Mouse (Mus musculus): ENCODE data around the gene Cep78. TPM values are rescaled to one million over a fixed set of nuclear protein-coding genes. Genes with fewer than 3 reads are reported as not detected.

Cep78 gene
- total RNA-seq, 1 experiment: 19.5 TPM

DNA sequence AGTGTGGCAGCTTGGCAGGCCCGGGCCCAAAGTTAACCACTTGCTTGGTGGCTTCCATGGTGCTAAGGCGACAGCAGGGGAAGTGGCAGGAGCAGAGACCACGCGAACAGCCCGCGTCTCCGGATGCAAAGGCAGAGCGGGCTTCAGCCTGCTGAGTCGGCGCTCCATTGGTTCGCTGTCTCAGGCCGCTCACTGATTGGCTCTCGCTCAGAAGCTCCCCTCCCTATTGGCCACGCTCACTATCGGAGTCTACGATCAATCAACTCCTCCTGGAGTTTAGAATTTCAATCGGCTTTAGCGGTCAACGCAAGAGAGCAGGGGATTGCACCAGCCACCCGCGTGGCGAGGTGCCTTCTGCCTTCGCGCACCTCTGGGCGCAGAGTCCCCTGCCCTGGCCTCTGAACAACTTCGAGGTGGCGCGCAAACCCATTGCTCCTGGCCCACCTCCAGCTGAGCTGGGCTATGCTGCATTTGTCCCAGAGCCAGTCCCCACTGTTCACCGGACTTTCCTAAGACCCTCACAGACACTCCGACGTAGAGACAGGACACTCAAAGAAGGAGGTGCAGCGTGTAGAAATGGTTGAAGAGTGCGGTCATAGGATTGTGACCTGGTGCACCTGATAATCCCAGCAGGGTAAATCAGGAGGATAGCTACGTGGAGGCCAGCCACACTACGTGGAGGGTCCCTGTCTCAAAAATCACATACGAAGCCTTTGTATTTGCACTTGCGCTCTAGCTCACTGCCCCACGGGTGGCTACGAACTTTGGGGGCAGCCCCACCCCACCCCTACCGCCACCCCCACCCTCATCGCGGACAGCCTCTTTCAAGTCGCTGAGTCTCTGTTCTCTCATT lies 59.7 kb downstream of the Cep78 start:
- peaks cover 4% of the 10 kb centered on the region in 2 experiments; a peak in 3 of 4 replicates for H3K4me1 ChIP-seq (ENCODE audit: control insufficient read depth in 2 of 2, insufficient read depth in 2 of 2, low read length in 2 of 2, poor library complexity in 1 of 2)
- in situ Hi-C loops (cut with MboI; ENCODE audit: low sequenced_read_pairs in 2 of 2, unreplicated experiment in 2 of 2): no loop called here

DNA sequence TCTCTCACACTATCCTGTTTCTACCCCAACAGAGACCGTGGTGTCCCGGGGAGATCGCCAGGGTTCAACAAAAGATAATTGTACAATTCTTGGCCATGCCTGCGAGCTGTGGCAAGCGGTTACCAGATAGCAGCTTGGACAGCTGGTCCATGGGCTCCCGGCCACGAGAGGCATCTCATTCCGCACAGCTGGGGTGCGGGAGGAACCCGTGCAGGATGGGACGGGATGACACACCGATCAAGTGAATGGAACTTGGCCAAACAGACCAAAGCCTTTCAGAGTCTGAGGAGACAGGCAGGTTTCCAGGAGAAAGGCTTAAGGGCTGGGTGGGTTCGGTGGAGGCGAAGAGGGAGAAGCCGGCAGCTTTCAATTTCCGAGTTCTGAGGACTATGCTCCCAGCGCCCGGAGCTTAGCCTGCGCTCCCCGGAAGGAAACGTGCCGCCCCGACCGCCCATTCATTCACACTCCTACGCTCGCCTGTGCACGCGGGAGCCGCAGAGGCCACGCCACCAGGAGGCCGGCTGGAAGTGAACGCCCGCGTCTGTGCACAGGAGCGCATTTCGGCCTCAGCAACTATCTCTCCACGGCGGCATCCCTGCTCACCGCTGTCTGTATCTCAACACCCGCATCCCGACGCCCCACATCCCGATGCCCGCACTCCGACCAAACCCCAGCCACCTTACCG lies 60.5 kb downstream of the Cep78 start:
- H3K36me3 ChIP-seq (ENCODE audit: control insufficient read depth, insufficient read depth, low read length, poor library complexity, severe bottlenecking): peaks cover 8% of the 10 kb centered on the region
- peak overlapping the region; percentile 20; the same call in 1 of the 2 replicates for H3K27ac ChIP-seq (ENCODE audit: insufficient read depth, low read depth, low read length, poor library complexity, severe bottlenecking)
- TF ChIP-seq MAFK (IDR thresholded peaks at IDR 0.05; ENCODE audit: insufficient read depth, low read depth, low read length) (no peak), CHD2 (IDR thresholded peaks at IDR 0.05; ENCODE audit: low read depth, low read length) (no peak), ZC3H11A (IDR thresholded peaks at IDR 0.05; ENCODE audit: borderline replicate concordance, low read depth, low read length) (no peak), HCFC1 (IDR thresholded peaks at IDR 0.05; ENCODE audit: borderline replicate concordance, insufficient read depth, low read length) (no peak), ZNF384 (IDR thresholded peaks at IDR 0.05; ENCODE audit: low read depth, low read length) (no peak)
- H3K9me3 ChIP-seq (ENCODE audit: control insufficient read depth, insufficient read depth, low read depth, low read length): no peaks in the 10 kb centered on the region
- H3K9ac ChIP-seq (ENCODE audit: insufficient read depth, low read depth, low read length, poor library complexity, severe bottlenecking): peak overlapping the region; percentile 95
- in situ Hi-C loops (cut with MboI; ENCODE audit: low sequenced_read_pairs in 2 of 2, unreplicated experiment in 2 of 2): no loop called here
- DNase-seq (ENCODE audit: low read depth, low spot score): no peak
- H3K4me3 ChIP-seq (ENCODE audit: insufficient read depth in 1 of 2, low read depth in 1 of 2, low read length in 2 of 2, poor library complexity in 1 of 2, severe bottlenecking in 1 of 2): peak overlapping the region; percentile 90 to 92
- peaks cover 4% of the 10 kb centered on the region in 2 experiments; a peak in 3 of 4 replicates for H3K4me1 ChIP-seq (ENCODE audit: control insufficient read depth in 2 of 2, insufficient read depth in 2 of 2, low read length in 2 of 2, poor library complexity in 1 of 2)

More for the DNA sequence above, 59.7 kb downstream of the Cep78 start:
- TF ChIP-seq ZC3H11A (IDR thresholded peaks at IDR 0.05; ENCODE audit: borderline replicate concordance, low read depth, low read length): no peak
- peak; percentile 66; the same call in 1 of the 2 replicates for TF ChIP-seq HCFC1 (IDR thresholded peaks at IDR 0.05; ENCODE audit: borderline replicate concordance, insufficient read depth, low read length)
- TF ChIP-seq CHD2 (IDR thresholded peaks at IDR 0.05; ENCODE audit: low read depth, low read length): 0 out of 2 replicates have a peak, but pooled peaks have one; percentile 45
- Histone ChIP-seq H3K27ac (ENCODE audit: insufficient read depth, low read depth, low read length, poor library complexity, severe bottlenecking) (peak overlapping the region; percentile 41; the same call in 1 of the 2 replicates), H3K9ac (ENCODE audit: insufficient read depth, low read depth, low read length, poor library complexity, severe bottlenecking) (peak overlapping the region; percentile 95), H3K36me3 (ENCODE audit: control insufficient read depth, insufficient read depth, low read length, poor library complexity, severe bottlenecking) (peaks cover 5% of the 10 kb centered on the region), H3K9me3 (ENCODE audit: control insufficient read depth, insufficient read depth, low read depth, low read length) (no peaks in the 10 kb centered on the region), H3K4me3 (ENCODE audit: insufficient read depth in 1 of 2, low read depth in 1 of 2, low read length in 2 of 2, poor library complexity in 1 of 2, severe bottlenecking in 1 of 2) (peak overlapping the region; percentile 90 to 92)
- DNase-seq (ENCODE audit: low read depth, low spot score): peak; percentile 84

DNA sequence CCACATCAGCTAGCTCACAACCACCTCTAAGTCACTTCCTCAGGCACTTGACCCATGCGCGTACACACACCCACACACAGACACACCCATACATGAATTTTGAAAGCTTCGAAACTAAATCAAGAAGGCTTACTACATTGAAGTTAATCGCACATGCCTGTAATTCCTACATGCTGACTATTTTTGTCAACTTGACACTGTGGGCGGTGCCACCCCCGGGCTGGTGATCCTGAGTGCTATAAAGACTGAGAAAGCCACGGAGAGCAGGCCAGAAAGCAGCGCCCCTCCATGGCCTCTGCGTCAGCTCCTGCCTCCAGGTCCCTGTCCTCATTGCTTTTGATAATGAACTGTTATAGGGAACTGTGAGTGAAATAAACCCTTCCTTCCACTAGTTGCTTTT lies 61.4 kb downstream of the Cep78 start:
- Histone ChIP-seq H3K4me3 (ENCODE audit: insufficient read depth in 1 of 2, low read depth in 1 of 2, low read length in 2 of 2, poor library complexity in 1 of 2, severe bottlenecking in 1 of 2) (peak overlapping the region; percentile 90 to 92), H3K9ac (ENCODE audit: insufficient read depth, low read depth, low read length, poor library complexity, severe bottlenecking) (no peak overlapping the region), H3K9me3 (ENCODE audit: control insufficient read depth, insufficient read depth, low read depth, low read length) (no peaks in the 10 kb centered on the region), H3K4me1 (ENCODE audit: control insufficient read depth in 2 of 2, insufficient read depth in 2 of 2, low read length in 2 of 2, poor library complexity in 1 of 2) (peaks cover 4% of the 10 kb centered on the region in 2 experiments; a peak in 3 of 4 replicates), H3K27ac (ENCODE audit: insufficient read depth, low read depth, low read length, poor library complexity, severe bottlenecking) (no peak overlapping the region), H3K36me3 (ENCODE audit: control insufficient read depth, insufficient read depth, low read length, poor library complexity, severe bottlenecking) (peaks cover 13% of the 10 kb centered on the region)
- TF ChIP-seq ZNF384 (IDR thresholded peaks at IDR 0.05; ENCODE audit: low read depth, low read length): no peak
- no peak for TF ChIP-seq MAFK (IDR thresholded peaks at IDR 0.05; ENCODE audit: insufficient read depth, low read depth, low read length)
- TF ChIP-seq HCFC1 (IDR thresholded peaks at IDR 0.05; ENCODE audit: borderline replicate concordance, insufficient read depth, low read length): no peak
- TF ChIP-seq CHD2 (IDR thresholded peaks at IDR 0.05; ENCODE audit: low read depth, low read length): no peak
- TF ChIP-seq ZC3H11A (IDR thresholded peaks at IDR 0.05; ENCODE audit: borderline replicate concordance, low read depth, low read length): no peak
- in situ Hi-C loops (cut with MboI; ENCODE audit: low sequenced_read_pairs in 2 of 2, unreplicated experiment in 2 of 2): no loop called here
- no peak for DNase-seq (ENCODE audit: low read depth, low spot score)

DNA sequence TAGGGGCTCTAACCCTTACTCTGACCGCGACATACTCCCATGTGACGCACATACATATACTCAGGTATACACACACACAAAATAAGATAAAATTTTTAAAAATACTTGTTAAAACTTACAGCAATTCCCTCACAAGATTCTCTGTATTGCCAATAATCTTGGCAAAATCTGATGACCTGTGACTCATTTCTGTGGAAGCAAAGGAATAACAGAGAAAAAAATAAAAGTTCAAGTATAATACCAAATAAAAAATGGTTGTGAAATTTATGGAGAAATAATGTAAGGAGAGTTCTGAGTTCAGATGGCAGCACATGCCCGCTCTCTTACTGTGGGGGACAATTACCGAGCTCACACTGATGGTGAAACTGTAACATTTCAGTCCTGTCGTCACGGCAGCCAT lies 65.5 kb downstream of the Cep78 start:
- no peaks in the 10 kb centered on the region for H3K9me3 ChIP-seq (ENCODE audit: control insufficient read depth, insufficient read depth, low read depth, low read length)
- TF ChIP-seq ZC3H11A (IDR thresholded peaks at IDR 0.05; ENCODE audit: borderline replicate concordance, low read depth, low read length): no peak
- TF ChIP-seq HCFC1 (IDR thresholded peaks at IDR 0.05; ENCODE audit: borderline replicate concordance, insufficient read depth, low read length): no peak
- no peak for TF ChIP-seq ZNF384 (IDR thresholded peaks at IDR 0.05; ENCODE audit: low read depth, low read length)
- TF ChIP-seq MAFK (IDR thresholded peaks at IDR 0.05; ENCODE audit: insufficient read depth, low read depth, low read length): no peak
- no peak for TF ChIP-seq CHD2 (IDR thresholded peaks at IDR 0.05; ENCODE audit: low read depth, low read length)
- H3K9ac ChIP-seq (ENCODE audit: insufficient read depth, low read depth, low read length, poor library complexity, severe bottlenecking): no peak overlapping the region
- no peak overlapping the region for H3K4me3 ChIP-seq (ENCODE audit: insufficient read depth in 1 of 2, low read depth in 1 of 2, low read length in 2 of 2, poor library complexity in 1 of 2, severe bottlenecking in 1 of 2)
- no peak for DNase-seq (ENCODE audit: low read depth, low spot score)
- peaks cover 44% of the 10 kb centered on the region for H3K36me3 ChIP-seq (ENCODE audit: control insufficient read depth, insufficient read depth, low read length, poor library complexity, severe bottlenecking)
- in situ Hi-C loops (cut with MboI; ENCODE audit: low sequenced_read_pairs in 2 of 2, unreplicated experiment in 2 of 2): no loop called here
- H3K4me1 ChIP-seq (ENCODE audit: control insufficient read depth in 2 of 2, insufficient read depth in 2 of 2, low read length in 2 of 2, poor library complexity in 1 of 2): no peaks in the 10 kb centered on the region; a peak in 1 of 4 replicates
- H3K27ac ChIP-seq (ENCODE audit: insufficient read depth, low read depth, low read length, poor library complexity, severe bottlenecking): no peak overlapping the region
